Mouse (Mus musculus): ENCODE data around the gene Kmo. TPM values are rescaled to one million over a fixed set of nuclear protein-coding genes. Genes with fewer than 3 reads are reported as not detected.

Gene Kmo
- total RNA-seq (2022), result under 1 TPM in 2 of 4 experiments, not detected in 2; 0.20 to 0.70 TPM

- DNase-seq (ENCODE audit: low spot score in 2 of 2), result no peak
Observed at GRCm38 (mm10) chr1:175619814-175620431, at the start of gene Kmo. Gene Kmo (plus strand): TSS chr1:175620381.

DNA sequence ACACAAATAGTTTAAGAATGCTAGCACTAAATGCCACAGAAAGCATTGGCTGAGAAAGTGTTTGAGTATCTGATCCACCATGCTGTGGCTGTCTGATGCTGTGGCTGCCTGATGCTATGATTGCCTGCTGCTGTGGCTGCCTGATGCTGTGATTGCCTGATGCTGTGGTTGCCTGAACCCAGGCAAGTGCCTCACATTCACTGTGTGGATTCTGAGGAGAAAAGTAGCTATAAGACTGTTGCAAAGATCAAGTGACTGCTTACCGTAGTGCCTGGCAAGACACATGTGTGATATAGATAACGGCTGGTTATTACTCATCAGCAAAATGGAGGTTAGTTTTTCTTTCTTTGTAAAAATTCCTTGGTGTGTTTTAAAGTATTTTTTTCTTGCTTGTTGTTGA, 46.1 kb upstream of the Kmo start:
- no peak for DNase-seq (ENCODE audit: low spot score in 2 of 2)

GRCm38 (mm10) chr1:175578425-175579096, 41.6 kb upstream of the Kmo start:
- no peak for DNase-seq (ENCODE audit: low spot score in 2 of 2)

- DNase-seq (ENCODE audit: low spot score in 2 of 2), result peak; percentile 35 to 48
Observed at GRCm38 (mm10) chr1:175579598-175580235, 40.5 kb upstream of the Kmo start.

DNA sequence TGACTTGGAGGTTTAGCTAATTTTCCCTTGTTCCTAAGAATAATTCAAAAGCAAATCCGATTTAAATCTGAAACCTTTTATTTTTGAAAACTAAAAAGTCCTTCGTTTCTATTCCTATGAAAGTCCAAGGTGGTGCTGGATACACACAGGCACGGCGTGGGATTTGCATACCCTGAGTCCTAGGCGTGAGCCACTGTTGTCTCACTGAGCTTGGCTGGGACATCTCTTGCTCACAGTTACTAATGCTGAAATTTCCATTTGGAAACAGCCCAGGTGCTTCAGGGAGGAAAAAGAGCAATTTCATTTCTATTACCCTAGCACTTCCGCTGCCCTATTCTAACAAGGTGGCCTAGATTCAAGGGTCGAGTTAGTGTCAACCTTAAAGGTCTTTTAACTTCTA, 39.8 kb upstream of the Kmo start:
- DNase-seq (ENCODE audit: low spot score in 2 of 2), result no peak

GRCm38 (mm10) chr1:175582799-175583198, 37.4 kb upstream of the Kmo start:
- no peak for DNase-seq (ENCODE audit: low spot score in 2 of 2)

DNA sequence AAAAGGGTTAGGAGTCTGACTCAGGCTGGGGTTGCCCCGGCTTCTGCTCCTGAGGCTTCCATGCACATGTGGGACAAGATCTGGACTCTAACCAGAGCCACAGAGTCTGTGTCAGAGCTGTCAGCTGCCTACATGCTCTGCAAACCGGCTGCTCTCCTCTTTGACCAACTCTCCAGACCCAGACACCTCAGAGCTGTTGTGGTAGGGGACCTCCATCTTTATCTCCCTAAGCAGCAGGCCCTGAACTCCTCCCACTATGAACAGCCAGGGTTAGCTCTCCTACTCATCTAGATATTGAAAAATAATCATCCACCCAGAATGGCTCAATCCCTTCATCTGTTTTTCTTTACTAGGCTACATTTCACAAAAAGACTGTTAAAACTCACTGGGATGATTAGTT, 34.9 kb upstream of the Kmo start:
- no peak for DNase-seq (ENCODE audit: low spot score in 2 of 2)

DNA sequence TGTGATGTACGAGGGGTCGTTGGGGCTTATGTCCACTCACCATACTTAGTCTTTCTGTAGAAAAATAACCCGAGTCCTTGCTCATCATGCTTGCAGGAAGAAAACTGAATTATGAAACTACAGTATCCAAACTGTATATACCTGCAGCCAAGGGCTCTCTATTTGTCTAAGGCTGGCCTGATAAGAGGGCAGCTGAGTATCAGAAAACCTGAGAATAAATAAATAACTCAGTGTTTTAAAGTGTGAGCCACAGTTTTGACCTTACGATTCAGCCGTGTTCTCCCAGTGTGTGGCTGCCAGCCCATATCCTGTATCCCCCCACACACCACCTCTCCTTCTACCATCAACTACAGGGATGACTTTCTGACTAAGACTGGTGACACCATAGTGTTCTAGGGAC, 33.5 kb upstream of the Kmo start:
- DNase-seq (ENCODE audit: low spot score in 2 of 2), result no peak

DNA sequence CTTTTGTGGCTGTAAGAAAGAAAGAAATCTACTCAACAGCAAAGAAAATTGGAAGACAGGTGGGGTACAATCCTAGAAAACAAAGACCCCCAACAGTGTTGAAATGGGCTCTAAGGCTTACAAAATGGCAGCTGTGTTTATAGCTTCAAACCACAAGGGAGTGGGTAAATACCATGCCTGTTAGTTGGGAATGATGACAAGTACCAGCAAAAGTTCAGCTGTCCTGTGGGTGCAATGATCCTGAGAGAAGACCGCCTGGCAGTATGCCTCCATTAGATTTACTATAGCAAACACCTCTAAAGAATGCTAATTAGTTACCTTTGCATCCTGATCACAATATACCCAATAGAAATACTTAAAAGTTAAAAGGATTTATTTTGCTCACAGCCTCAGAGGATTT, 27.3 kb upstream of the Kmo start:
- DNase-seq (ENCODE audit: low spot score in 2 of 2), result no peak

DNA sequence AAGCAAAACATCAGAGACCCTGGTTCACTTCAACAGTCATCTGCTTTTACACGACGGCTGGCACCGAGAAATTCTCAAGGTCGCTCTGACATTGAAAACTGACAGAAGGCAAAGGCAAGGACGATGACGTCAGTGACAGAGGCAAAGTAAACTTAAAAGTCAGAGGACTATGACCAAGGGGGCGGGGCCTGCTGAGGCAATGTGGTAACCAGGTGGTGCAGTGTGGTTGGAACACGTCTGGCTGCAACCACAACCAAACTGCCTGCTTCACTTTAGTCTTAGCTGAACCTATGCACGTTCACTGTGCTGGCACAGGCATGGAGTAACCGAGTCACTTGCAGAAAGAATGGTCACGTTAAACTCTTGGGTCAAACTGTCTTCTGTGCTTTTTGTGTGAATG, 17.9 kb upstream of the Kmo start:
- no peak for DNase-seq (ENCODE audit: low spot score in 2 of 2)

DNA sequence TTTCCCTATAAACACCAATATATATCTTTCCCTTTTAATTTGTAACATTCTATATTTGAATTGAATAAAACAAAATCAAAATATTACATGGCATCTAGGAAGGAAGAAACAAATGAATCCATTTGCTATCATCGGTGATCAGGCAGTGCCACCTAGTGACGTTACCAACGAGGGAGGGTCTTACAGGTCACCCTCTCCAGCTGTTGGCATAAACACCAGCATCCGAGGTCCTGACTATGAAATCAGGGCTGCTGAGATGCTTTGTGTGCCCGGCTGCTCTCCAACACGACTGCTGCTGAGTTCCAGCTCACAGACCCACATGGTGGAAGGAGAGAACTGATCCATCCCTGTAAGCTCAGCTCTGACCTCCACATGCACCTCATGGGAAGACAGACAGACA, 16.8 kb upstream of the Kmo start:
- no peak for DNase-seq (ENCODE audit: low spot score in 2 of 2)

GRCm38 (mm10) chr1:175607308-175607707, 12.9 kb upstream of the Kmo start:
- no peak for DNase-seq (ENCODE audit: low spot score in 2 of 2)

GRCm38 (mm10) chr1:175607838-175608585, 12.2 kb upstream of the Kmo start:
- DNase-seq (ENCODE audit: low spot score in 2 of 2), result no peak

GRCm38 (mm10) chr1:175608708-175609107, 11.5 kb upstream of the Kmo start:
- DNase-seq (ENCODE audit: low spot score in 2 of 2), result no peak

DNA sequence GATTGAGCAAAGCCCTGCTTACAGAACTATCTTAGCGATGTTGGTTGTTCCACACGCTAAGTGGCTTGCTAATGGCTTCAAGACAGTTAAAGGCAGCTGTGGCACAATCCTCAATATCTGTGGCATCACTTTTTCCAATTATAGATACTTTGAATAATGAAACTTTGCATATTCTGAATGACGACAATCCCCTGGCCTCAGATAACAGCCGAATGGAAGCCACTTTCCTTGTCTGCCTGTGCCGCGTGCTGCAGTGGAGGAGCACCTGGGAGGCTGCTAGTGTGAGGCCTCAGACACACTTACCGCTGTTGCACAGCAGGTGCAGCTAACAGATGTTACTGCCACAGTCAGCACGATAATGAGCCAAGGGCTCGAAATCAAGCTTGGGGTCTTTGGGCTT, 5.2 kb upstream of the Kmo start:
- no peak for DNase-seq (ENCODE audit: low spot score in 2 of 2)

- no peak for DNase-seq (ENCODE audit: low spot score in 2 of 2)
Observed at GRCm38 (mm10) chr1:175623656-175624055, 3.5 kb downstream of the Kmo start.

- DNase-seq (ENCODE audit: low spot score in 2 of 2), result peak; percentile 96
Observed at GRCm38 (mm10) chr1:175625257-175625879, 5.2 kb downstream of the Kmo start, which contains the start of gene Fh1. Gene Fh1 (minus strand): TSS chr1:175625635.

DNA sequence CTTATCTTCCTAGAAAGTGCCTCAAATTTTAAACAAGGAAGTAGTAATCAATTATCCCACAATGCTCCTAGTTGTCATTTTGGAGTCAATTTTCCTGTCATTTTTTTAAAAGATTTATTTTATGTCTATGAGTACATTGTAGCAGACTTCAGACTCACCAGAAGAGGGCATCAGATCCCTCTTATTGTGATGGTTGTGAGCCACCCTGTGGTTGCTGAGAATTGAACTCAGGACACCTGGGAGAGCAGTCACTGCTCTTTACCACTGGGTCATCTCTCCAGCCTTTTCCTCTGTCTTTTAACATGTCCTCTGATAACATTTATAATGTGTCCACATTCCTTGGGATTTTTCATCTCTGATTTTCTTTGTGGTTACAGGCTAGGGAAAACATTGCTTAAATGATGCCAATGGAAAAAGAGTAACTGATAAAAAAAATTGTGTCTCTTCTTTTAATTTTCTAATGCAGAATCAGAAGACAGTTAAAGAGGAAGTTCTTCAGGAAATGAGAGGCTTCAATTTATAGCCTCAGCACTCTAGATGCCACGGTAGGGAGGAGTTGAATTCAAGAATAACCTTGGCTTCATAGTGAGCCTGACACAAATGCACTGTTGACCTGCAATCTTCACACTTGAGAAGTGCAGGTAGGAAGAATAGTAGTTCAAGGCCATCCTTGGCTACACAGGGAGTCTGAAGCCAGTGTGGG, 6.0 kb downstream of the Kmo start:
- DNase-seq (ENCODE audit: low spot score in 2 of 2), result no peak

GRCm38 (mm10) chr1:175629248-175629647, 9.1 kb downstream of the Kmo start:
- no peak for DNase-seq (ENCODE audit: low spot score in 2 of 2)

DNA sequence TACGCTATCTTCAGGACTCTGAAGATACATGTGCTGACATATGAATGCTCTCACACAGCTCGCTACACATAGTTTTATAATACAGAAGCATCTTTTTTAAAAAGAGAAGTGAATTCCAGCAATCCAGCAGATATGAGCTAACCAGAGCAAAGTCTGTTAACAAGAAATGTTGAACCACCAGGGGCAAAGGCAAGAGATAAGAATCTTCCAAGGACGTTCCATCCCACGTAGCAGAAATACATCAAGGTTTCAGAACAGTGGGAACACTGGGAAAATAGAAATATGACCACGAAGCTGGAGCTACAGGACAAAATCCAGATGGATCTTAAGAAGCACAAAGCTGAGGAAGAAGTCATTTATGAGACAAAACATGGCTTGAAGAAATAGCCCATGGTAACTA, 10.2 kb downstream of the Kmo start:
- no peak for DNase-seq (ENCODE audit: low spot score in 2 of 2)

GRCm38 (mm10) chr1:175631080-175631479, 10.9 kb downstream of the Kmo start:
- no peak for DNase-seq (ENCODE audit: low spot score in 2 of 2)

Data from layer of hippocampus, adult 8-10 months (tissue).